Mouse (Mus musculus): ENCODE measurements around the gene Samd4b.

Gene Samd4b

DNA sequence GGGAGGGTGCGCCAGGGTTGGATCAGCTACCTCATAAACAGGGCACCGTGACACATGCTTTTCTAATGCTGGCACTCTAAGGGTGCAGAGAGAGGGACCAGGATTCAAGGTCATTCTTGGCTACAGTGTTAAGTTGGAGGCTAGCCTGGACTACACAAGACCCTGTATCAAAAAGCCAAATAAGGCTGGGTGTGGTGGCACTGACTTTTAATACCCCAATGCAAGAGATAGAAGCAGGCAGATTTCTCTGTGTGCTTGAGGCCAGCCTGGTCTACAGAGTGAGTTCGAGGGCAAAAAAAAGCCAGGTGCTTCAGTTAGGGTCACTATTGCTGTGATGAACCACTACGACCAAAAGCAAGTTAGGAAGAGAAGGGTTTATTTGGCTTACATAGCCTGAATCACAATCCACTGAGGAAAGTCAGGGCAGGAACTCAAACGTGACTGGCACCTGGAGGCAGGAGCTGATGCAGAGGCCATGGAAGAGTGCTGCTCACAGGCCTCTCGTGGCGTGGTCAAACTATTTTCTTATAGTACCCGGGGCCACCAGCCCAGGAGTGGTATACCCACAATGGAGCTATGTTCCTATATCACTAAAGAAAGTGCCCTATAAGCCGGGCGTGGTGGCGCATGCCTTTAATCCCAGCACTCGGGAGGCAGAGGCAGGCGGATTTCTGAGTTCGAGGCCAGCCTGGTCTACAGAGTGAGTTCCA is 156.0 kb downstream of the Samd4b start:
- no peak for DNase-seq

DNA sequence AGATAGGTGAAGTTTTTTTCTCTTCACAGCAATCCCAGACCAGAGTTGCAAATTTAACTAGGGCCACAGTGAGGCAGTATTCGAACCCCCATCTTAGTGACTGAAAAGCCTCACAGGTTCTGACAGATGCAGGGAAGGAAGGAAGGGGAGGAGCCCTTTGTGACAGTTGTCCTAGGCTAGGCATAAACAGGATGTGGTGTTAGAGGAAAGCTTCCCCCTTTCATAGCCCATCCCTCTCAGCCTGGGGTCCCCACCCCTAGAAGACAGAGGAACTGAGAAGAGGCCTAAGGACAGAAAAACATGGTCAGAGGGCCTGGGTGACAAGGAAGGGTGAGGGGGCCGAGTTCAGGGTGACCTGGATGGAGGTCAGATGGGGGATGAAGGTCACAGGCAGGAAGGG is 157.2 kb downstream of the Samd4b start:
- DNase-seq: peak; percentile 34

DNA sequence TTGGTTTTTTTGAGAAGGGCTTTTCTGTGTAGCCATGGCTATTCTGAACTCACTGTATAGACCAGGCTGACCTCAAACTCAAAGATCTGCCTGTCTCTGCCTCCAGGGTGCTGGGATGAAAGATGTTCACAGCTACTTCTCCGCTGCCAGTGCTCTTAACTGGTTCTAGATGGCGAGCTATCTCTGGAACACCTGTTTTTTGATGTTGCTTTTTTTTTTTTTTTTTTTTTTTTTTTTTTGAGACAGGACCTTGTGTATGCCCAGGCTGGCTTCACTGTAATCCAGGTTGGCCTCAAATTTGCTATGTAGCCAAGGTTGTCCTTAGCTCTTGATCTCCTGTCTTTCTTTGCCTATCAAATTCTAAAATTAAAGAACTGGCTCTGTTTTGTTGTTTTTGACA is 159.2 kb downstream of the Samd4b start:
- no peak for DNase-seq

DNA sequence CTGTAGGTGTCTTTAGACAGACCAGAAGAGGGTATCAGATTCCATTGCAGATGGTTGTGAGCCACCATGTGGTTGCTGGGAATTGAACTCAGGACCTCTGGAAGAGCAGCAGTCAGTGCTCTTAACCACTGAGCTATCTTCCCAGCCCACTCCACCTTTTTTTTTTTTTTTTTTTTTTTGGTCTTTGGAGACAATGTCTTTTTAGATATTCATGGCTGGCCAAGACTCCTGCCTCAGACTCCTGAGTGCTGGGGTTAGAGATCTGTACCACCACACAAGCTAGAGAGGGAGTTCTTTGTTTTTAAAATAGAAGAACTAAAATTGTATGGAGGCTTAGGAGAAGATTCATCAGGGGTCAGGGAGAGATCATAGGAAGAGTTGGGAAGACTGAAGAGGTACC is 160.0 kb downstream of the Samd4b start:
- DNase-seq: no peak

DNA sequence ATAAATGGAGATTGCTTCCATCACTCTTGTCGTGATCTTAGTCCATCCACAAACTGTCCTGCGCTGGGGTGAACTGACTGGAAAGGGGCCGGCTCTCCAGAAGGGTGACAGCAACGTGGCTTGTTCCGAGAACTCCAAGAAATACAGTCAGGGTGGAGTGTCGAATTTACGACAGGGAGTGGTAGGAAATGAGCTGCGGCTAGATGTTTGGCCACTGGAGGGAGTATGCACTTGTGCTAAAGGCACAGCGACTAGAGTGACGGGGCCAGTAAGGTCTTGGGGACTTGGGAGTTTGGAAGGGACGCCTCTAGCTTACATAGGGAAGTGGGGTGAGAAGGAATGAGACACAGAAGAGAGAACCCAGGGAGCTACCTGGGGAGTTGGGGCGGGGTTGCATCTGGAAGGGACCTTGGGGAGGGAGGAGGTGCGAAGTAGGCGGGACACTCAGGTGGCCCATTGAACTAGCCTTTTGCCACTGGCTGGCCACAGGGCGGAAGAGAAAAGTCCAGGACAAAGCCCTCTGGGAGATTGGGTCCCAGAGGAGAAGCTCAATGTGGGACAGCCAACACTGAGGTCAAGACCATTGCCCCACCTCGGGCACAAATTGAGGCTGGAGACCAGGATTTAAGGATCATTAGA is 160.9 kb downstream of the Samd4b start, which contains the start of gene Gmfg:
Gene Gmfg, plus strand, starts transcription at position 516 of the 639 bp plus-strand sequence.
- DNase-seq: peak; percentile 88

DNA sequence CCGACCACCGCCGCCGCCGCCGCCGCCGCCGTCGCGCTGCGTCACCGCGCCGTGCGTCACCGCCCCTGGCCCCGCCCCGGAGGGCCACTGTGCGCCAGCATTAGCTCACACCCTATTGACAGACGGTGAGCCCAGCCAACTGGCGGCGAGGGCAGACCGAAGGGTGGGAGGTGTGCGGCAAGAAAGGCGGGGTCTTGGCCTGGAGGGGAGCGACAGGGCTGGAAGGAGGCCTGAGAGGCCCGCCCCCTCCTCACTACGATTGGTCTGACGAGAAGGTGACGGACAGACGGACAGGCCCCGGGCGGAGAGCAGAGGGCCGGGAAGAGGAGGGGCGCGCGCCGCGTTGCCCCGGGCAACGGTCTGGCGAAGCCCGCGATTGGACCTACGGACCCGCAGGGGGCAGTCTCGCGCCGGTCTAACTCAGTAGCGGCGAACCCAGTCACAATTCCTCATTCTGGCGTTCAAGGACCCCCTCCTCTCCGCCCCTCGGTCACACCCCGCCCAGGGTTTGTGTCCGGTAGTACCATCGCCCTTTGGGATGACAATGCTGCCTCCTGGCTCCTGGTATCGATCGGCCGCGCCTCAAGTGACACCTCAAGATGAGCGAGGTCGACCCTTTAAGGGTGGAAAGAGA is 161.6 kb downstream of the Samd4b start:
- DNase-seq: peak; percentile 100

DNA sequence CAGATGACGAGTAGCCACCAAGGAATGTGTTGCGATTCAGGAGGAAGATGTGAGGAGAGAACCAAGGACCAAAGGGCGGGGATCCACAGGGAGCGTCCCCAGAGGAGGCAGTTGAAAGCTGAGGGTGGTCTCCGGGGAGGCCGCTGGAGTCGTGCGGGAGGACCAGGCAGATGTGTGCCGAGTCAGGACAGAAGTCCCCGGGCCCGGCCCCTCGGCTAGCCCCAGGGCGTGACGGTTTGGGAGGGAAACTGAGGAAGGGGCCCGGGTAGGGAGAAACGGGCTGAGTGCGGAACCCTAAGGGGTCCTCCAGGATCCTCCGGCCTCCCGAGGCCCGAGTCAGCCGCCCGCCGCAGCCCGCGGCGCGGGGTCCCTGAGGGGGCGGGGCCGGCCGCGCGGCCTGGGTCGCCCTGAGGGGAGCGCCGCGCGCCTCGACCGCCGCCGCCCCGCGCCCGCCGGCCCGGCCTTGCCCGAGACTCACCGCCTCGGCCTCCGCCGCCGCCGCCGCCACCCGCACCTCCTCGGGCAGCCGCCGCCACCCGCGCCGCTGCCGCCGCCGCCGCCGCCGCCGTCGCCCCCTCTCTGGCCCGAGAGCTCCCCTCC is 162.2 kb downstream of the Samd4b start:
- peak; percentile 53 for DNase-seq

DNA sequence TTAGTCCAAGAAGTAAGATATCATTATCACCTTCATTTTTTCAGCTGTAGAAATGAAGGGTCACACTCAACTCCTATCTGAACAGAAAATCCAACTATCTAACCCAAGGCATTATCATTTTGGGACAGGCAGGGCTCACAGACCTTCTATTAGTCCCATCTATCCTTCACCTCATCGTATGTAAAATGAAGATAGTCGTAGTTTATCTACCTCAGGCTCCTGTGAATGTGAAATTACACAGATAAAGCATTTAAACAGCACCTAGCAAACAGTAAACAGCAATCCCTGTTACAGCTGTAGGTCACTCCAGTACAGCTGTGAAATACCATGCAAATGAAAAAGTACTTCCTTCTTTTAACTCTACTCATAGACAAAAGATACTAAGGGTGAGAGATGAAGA is 165.7 kb downstream of the Samd4b start:
- no peak for DNase-seq

DNA sequence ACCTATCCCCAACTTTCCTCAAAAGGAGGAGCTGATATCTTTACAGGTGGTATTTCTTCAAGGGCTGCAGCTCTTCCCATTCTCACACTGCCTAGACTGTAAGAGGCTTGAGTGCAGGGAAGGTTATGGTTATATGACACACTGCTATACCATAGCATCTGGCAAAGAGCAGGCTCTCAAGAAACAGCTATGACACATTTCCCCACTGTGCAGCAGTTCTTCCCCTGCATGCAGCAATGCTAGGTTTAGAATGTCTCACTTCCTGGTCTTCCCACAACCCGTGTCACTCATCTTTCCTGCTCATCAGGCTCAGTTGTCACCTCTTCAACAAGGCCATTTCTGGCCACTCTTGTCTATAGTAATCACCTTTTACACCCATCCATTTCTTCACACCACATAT is 167.4 kb downstream of the Samd4b start:
- no peak for DNase-seq

DNA sequence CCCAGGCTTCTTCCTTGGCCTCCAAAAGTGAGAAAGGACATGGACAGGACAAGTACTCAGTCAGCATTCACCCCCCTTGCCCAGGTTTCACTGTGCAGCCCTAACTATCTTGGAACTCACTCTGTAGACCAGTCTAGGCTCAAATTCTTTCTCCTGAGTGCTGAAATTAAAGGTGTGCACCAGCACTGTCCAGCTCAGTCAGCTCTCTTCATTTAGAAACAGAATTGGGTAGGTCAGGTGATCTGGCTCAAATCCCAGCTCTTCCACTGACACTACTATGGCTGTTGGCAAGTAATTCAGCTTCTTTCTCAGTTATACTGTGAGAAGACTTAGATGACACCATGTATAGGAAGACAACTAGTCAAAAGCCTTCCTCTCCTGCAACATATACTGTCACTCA is 170.2 kb downstream of the Samd4b start:
- DNase-seq: no peak

DNA sequence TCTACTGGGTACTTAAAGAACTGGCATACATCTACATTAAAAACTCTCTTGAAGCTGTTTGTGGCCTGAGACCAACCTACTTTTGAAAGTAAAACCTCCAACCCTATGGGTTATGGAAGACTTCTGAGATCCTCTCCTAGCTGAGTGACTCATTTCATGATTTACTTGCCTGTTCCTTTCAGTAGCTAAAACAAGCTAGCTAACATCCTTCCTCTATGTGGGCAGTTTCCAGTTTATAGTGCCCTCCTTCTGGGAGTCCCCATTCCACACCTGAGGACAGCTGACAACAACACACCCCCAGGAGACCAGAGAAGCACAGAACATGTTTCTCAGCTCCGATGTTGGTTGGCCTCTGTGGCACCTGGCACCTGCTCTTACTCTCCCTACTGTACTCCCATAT is 174.9 kb downstream of the Samd4b start:
- DNase-seq: no peak

DNA sequence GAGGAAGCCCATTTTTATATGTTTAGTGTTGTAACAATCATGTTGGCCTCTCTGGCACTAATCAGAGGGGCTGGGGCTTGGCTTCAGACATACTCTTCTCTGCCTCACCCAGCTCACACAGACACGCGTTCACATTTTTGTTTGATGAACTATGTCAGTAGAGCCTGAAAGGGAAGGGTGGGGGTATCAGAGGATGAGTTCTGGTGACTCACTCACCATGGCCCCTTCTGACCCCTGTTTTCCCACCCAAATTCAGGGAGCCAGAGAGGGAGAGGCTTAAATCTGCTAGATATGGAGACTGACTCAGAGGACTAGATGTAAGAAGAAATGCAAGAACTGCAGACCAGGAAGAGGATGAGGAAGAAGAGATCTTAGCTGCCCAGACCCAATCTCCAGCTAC is 178.5 kb downstream of the Samd4b start:
- no peak for DNase-seq

DNA sequence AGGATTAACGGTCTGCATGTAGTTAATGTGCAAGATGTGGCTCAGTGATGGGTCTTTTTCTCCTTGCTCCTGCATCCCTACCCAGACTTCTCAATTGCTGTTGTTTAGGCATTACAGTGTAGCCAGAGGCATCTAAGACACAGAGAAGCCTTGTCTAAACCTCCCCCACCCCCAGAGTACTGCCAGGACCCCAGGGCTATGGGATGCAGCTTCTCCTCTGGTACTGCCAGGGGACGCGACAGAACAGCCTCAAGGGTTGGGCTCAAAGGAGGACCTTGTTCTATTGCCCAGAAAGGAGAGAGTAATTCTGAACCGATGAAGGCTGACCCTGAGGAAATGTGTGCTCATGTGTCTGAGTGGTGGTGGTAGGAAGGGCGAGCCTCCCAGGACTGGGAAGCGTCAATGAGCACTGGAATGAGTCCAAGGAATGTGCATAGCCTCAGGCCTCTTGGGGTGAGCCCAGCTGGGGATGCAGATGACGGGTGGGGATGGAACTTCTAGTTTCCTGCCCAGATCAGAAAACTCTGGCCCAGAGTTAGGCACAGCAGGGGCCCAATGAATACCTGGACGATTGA is 179.8 kb downstream of the Samd4b start:
- DNase-seq: peak; percentile 82

DNA sequence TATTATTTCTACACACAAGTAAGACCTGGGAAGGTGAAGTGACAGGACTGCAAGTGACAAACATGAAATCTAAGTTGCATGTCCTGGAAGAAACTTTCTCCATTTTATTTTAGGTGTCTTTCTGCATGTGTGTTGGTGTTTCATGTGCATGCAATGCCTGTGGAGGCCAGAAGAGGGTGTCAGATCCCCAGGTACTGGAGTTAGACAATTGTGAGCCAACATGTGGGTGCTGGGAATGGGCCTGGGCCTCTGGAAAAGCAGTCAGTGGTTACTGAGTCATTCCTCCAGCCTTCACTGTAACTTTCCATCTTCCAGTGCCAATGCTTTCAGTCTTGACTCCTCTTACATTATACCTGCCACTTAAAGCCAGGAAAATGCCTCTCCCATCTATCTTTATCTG is 180.6 kb downstream of the Samd4b start:
- DNase-seq: no peak

DNA sequence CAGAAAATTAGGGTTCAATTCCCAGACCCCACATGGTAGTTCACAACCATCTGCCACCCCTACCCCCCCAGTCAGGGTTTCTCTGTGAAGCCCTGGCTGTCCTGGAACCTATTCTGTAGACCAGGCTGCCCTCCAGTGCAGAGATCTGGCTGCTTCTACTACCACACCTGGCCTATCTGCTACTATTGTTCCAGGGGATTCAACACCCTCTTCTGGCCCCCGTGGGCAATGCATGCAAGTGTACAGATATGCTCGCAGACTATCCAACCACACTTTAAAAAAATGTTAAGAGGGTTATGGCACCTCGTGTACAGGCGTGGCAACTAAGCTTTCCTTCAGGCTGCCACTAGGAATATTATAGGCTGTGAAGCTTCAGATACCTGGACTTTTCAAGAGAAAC is 185.1 kb downstream of the Samd4b start:
- DNase-seq: no peak

DNA sequence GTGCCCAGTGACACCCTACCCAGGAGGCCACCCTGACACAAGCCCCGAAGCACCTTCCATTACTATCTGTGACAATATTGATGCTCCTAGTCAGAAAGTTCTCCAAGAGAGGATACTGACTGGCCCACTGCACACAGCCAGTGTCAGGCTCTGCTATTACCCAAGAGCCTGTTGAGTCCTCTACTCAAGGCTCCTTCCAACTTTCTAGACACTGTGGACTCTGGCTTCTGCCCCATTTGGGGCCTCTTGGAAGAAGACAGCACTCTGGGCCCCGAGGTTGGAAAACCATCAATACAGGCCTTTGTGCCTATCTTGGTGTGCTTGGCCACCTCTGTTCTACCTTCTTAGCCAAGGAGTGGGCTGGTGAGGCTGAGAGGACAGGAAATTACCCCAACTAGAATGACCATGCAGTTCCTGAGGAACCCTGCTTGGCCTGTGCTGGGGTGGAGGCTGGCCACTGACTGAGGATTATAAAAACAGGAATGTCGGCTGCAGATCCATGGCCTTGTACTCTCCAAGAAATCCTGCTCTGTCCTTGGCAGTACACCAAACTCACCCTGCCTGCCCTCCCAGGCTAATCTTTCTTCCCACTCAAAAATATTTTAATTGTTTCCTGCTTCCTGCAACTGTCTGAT is 187.0 kb downstream of the Samd4b start:
- peak; percentile 84 for DNase-seq

DNA sequence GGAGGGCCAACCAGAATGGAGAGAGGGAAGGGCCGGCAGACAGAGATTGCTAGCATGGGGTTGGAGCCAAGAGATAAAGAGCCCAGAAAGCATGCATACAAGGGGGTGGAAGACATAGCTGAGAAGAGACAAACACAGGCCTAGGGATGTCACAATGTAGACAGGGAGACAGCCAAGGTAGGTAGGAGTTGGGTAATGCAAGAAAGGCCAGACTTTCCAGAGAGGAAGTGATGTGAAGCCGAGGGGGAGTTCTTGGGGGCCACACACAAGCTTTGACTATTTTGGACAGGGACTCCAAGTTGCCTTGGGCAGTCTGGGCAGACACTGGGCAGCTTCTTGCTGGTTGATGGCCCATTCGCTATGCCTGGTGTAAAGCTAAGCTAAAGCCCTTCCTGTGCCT is 196.0 kb downstream of the Samd4b start:
- DNase-seq: no peak

DNA sequence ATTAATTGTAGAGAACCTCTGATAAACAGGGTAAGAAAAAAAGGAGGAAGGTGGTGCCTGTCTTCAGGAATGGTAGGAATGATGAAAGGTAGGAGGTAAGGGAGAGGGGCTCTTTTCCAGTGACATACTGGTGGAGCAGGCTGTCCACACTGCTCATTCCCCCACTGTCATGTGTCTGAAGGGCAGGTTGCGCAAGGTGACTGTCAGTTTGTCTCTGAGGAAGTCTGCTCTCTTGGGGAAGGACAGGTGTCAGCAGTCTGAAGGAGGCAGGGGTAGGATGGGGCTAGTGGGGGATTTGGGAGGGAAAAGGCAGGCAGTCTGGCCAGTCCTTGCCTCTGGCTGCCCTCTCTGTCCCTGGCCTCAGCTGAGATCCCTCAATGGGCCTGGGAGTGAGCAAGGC is 196.9 kb downstream of the Samd4b start:
- DNase-seq: no peak

DNA sequence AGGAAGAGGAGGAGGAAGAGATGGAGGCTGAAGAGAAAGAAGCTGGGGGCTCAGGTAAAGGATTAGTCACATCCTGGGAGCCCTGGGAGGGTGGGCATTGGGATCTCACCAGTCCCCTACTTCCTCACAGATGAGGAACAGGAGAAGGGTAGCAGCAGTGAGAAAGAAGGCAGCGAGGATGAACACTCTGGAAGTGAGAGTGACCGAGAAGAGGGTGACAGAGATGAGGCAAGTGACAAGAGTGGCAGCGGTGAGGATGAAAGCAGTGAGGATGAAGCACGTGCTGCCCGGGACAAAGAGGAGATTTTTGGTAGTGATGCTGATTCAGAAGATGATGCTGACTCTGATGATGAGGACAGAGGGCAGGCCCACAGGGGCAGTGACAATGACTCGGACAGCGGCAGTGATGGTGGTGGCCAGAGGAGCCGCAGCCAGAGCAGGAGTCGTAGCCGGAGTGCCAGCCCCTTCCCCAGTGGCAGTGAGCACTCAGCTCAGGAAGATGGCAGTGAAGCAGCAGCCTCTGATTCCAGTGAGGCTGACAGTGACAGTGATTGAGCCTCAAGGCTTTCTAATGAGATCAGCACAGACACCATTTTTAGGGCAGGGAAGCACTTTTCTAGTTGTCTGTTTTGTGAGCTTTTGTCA is 199.1 kb downstream of the Samd4b start:
- no peak for DNase-seq

DNA sequence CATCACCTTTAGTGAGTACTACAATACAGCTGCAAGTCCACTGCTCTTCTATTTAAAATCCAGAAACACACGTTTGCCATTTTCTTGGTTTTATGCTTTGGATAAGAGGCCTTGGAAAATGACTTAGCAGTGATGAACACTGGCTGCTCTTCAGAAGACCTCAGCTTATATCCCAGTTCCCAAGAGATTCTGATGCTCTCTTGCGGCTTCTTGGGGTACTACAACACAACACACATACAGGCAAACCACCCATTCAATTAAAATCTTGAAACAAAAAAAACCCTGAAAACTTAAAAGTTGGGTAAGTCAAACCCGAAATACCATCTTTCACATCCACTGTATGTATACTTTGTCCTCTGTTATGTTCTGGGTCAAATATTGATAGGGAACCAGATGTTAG is 199.9 kb downstream of the Samd4b start:
- DNase-seq: peak; percentile 65

DNA sequence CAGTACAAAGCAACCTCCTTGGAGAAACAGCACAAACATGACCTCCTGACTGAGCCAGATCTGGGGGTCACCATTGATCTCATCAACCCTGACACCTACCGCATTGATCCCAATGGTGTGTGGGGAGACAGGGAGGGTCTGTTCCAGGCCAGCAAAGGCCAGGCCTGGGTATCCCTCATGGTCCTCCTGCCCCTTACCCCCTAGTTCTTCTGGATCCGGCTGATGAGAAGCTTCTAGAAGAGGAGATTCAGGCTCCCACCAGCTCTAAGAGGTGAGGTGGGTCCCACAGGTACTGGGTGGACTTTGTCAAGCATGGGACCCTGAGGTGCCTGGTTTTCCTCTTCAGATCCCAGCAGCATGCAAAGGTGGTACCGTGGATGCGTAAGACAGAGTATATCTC is 202.5 kb downstream of the Samd4b start:
- DNase-seq: no peak

DNA sequence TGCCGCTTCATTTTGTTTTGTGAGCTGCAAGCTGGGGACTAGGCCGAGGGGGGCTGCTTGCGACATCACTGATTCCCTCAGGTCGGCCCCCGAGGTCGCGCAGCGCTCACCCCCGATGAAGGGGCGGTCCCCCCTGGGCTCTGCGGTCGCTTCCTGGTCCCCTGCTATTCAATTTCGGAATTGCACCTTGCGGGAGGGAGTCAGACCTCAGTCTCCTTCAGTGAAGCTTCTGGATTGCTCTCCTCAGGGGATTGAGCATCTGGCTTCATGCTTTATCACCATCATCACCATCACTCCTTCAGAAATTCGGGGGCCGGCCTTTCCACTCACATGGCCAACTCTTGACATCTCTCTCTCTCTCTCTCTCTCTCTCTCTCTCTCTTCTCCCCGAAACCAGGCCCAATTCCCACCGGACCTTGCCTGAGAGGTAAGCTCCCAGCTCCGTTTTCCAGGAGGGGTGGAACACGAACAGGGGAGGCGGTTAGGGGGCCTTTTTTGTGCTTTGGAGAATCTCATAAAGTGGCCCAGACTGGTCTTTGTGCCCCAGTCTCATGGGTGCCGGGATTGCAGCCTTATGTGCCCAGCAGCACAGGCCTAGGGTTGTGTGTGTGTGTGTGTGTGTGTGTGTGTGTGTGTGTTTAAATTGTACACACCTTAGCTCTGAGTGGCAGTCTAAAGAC is 204.5 kb downstream of the Samd4b start:
- no peak for DNase-seq

All from kidney, postnatal 10 days (tissue).